Mouse (Mus musculus): ENCODE data around the gene Abca5.

DNA sequence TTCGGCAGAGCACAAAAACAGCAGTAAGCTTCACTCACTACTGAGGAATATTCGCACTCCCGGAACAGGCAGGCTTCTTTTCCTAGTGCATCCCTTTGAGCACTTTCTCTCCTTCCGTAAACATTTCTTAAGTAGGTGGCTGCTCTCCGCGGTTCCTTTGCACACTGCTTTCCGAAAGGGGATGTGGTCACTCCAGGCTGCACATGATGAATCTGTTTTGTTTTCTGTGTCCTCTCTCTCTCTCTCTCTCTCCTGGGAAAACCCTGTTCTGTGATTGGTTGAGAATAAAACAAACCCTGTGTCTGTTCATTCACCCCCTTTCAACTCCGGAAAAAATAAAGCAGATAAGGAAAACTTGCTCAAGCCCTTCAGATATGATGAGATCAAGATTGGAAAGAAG, 86.0 kb downstream of the Abca5 start, which contains the start of gene Abca6:
- TF ChIP-seq POLR2A (IDR thresholded peaks at IDR 0.05; ENCODE audit: borderline replicate concordance, insufficient read depth, low read length) (no peak), CTCF (IDR thresholded peaks at IDR 0.05; ENCODE audit: borderline replicate concordance, insufficient read depth, low read depth, low read length) (no peak)

Data from cerebellum, adult 2 months (tissue).